Mouse (Mus musculus) mouse trophoblast stem cell (cell line): ENCODE data around the gene Fam89b.

Source experiments
- in situ Hi-C, 2 experiments: fragments of 300-500 bp; cut with MseI, MboI; formaldehyde crosslinking; loops; 2 replicates in 1 of 2; 3 replicates in 1 of 2; pipeline ENCODE4 v1.15.1; 2025

Fam89b gene

DNA sequence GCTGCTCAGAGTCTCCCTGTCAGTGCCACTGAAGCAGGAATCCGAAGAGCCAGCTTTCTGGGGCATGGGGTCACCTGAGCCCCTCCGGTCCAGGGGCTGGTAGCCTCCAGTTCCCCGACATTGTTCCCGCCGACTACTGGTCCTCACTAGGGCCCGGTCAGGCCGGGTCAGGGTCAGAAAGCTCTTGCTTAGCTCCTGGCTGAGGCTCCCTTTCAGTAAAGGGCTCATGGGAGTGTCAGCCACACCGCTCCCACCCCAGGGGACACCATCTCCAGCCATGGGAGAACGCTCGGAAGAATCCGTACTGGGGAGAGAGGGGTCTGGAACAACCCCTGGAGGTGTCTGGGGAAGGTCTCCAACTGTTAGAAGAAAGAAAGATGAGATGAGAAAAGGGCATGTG is 43.6 kb downstream of the Fam89b start:
- in situ Hi-C loops, result no loop called here

DNA sequence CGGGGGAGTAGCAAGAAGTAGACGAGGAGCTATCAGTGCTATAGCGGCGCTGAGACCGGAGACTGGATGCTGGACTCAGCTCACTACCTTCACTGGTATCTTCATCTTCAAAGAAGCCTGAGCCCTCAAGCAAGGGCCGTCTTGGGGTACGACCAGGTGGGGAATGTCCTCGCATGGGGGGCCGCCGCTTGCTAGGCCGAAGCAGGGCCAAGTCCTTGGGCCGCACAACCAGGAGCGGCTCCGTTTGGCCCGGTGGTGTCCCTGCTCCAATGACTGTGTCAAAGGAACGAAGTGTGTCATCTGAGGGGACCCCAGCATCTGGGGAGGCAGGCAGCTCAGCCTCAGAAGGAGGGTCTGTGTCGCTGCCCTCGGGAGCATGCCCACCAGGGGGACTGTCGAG is 44.0 kb downstream of the Fam89b start:
- in situ Hi-C loops, result no loop called here

DNA sequence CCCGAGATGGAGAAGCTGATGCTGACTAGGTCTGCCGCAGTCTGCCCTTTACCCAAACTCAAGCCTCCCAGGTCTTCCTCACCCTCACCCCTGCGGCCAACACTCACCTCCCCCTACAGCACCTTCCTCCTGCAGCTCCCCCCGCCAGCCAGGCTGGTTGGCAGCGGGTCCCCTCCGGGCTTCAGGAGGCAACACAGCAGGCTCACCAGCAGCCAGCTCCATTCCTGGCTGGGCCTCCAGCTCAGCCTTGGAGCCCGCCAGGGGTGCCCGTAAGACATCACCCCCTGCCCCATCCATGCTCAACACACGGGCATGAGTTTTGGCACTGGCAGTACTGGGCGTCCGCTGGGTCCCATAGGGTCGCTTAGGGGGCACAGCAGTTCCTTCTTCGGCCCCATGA is 44.5 kb downstream of the Fam89b start:
- in situ Hi-C loops, result no loop called here

DNA sequence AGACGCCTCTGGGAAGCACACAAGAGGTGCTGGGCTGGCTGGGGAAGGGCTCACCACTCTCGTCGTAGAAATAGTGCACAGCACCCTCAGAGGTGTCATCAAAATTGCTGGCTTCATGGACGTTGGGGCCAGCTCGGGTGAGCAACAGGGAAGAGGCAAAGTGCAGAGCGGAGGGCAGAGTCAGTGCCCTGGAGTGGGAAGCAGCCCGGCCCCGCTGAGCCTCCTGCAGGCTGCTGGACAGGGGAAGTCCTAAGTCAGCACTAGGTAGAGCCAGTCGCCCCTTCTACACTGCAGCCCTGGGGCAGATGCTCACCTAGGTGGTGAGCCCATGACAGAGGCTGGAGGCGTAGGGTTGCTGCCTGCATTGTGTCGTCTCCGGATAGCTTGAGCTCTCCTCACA is 45.2 kb downstream of the Fam89b start:
- in situ Hi-C loops, result no loop called here

DNA sequence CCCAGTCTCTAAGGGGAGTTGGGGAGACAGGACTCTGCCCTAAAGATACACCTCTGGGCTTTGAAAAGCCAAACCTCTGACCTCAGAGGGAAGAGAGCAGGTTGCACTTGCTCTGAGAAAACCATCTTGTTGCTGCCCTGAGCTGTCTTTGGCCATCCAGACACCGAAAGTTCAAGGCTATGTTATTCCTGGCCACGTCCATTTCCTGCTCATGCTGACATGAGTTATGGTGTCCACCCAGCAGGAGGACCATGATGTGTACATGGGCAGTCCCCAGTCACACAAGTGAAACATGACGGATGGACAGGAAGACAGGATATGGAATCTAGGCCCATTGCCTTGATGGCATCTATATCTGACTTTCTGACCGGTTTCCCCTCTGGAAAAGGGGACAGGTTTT is 49.0 kb downstream of the Fam89b start:
- in situ Hi-C loops, result no loop called here
